ENCODE assay signal across 11 mouse cellular contexts in genomic region chr2:119558737-119559340, GRCm38 (mm10). TPM values are rescaled to one million over a fixed set of nuclear protein-coding genes. Genes with fewer than 3 reads are reported as not detected.
DNase-seq lines count a peak whose midpoint lies in the region; ATAC-seq and TF ChIP-seq lines count a peak whose summit lies in the region.
"Had no signal": no experiment of that assay in that cellular context is flagged by ENCODE, and none has a peak within 500 bp of the region (broad histone marks: within the 10 kb centered on the region; RNA-seq: fewer than 3 reads in every experiment).

No protein-coding gene starts in this region.

- no peak overlapping the region for H3K9ac ChIP-seq in kidney, postnatal 0 days (ENCODE audit: low read depth, low read length)
- no peak overlapping the region for H3K9ac ChIP-seq in liver, embryonic 15.5 days
- no peak overlapping the region for H3K9ac ChIP-seq in stomach, postnatal 0 days (ENCODE audit: low read length)
- H3K9ac ChIP-seq: embryonic facial prominence, embryonic 12.5 days had no signal

- H3K27me3 ChIP-seq in kidney, postnatal 0 days (ENCODE audit: insufficient read depth, low read length): no peaks in the 10 kb centered on the region
- H3K27me3 ChIP-seq in G1E (ENCODE audit: insufficient read depth, low read length): no peaks in the 10 kb centered on the region
- H3K27me3 ChIP-seq in liver, embryonic 15.5 days: no peaks in the 10 kb centered on the region
- no peaks in the 10 kb centered on the region for H3K27me3 ChIP-seq in stomach, postnatal 0 days (ENCODE audit: control insufficient read depth, insufficient read depth, low read length)
- H3K27me3 ChIP-seq: embryonic facial prominence, embryonic 12.5 days had no signal

- no peak overlapping the region for H3K4me2 ChIP-seq in kidney, postnatal 0 days (ENCODE audit: low read length)
- H3K4me2 ChIP-seq in liver, embryonic 15.5 days: 0 out of 2 replicates have a peak overlapping the region, but pooled peaks have one; percentile 10
- no peak overlapping the region for H3K4me2 ChIP-seq in stomach, postnatal 0 days (replicated peaks; ENCODE audit: low read depth)
- H3K4me2 ChIP-seq: embryonic facial prominence, embryonic 12.5 days had no signal

- no peak for ATAC-seq in kidney, postnatal 0 days (replicated peaks; ENCODE audit: low FRiP score, low read depth)
- no peak; the same call in 1 of the 2 replicates for ATAC-seq in G1E (ENCODE audit: extremely low read depth, insufficient number of reproducible peaks, low FRiP score, poor library complexity, severe bottlenecking)
- peak; percentile 49 for ATAC-seq in liver, embryonic 15.5 days (ENCODE audit: insufficient read depth)
- ATAC-seq in stomach, postnatal 0 days (ENCODE audit: low FRiP score, low TSS enrichment): peak; percentile 73

- no peak overlapping the region for H3K4me3 ChIP-seq in kidney, postnatal 0 days (replicated peaks; ENCODE audit: low read depth, low read length)
- no peak overlapping the region for H3K4me3 ChIP-seq in G1E (ENCODE audit: low read depth, low read length)
- H3K4me3 ChIP-seq in liver, embryonic 15.5 days (replicated peaks): no peak overlapping the region
- H3K4me3 ChIP-seq in stomach, postnatal 0 days (ENCODE audit: low read depth, low read length): no peak overlapping the region
- H3K4me3 ChIP-seq: embryonic facial prominence, embryonic 12.5 days had no signal

- H3K4me1 ChIP-seq in kidney, postnatal 0 days (replicated peaks; ENCODE audit: insufficient read depth, low read length): no peaks in the 10 kb centered on the region
- peaks cover 13% of the 10 kb centered on the region for H3K4me1 ChIP-seq in G1E (ENCODE audit: insufficient read depth, low read depth, low read length)
- peaks cover 11% of the 10 kb centered on the region for H3K4me1 ChIP-seq in liver, embryonic 15.5 days (replicated peaks)
- no peaks in the 10 kb centered on the region for H3K4me1 ChIP-seq in stomach, postnatal 0 days (replicated peaks; ENCODE audit: control insufficient read depth, insufficient read depth)
- H3K4me1 ChIP-seq: embryonic facial prominence, embryonic 12.5 days had no signal

- no peaks in the 10 kb centered on the region for H3K9me3 ChIP-seq in kidney, postnatal 0 days (replicated peaks; ENCODE audit: low read length)
- no peaks in the 10 kb centered on the region for H3K9me3 ChIP-seq in G1E (replicated peaks)
- no peaks in the 10 kb centered on the region for H3K9me3 ChIP-seq in liver, embryonic 15.5 days (replicated peaks)
- no peaks in the 10 kb centered on the region for H3K9me3 ChIP-seq in stomach, postnatal 0 days (ENCODE audit: control insufficient read depth, low read length)
- H3K9me3 ChIP-seq: embryonic facial prominence, embryonic 12.5 days had no signal

- no peak for DNase-seq in kidney, postnatal 0 days (ENCODE audit: low spot score)
- DNase-seq in kidney, postnatal 10 days: no peak
- peak; percentile 10 for DNase-seq in G1E (ENCODE audit: low spot score)
- peak; percentile 52 for DNase-seq in stomach, postnatal 0 days (ENCODE audit: low spot score)
- no peak for DNase-seq in layer of hippocampus, adult 11-12 months (ENCODE audit: low spot score)
- no peak for DNase-seq in ovary, adult 18-20 months (ENCODE audit: low spot score)
- no peak for DNase-seq in left cerebral cortex, postnatal 36 days (ENCODE audit: low spot score in 2 of 2)
- DNase-seq: midbrain, embryonic 14.5 days; right cerebral cortex, adult 18-20 months had no signal

- no peak for TF ChIP-seq EP300 in stomach, postnatal 0 days (optimal IDR thresholded peaks at IDR 0.05)

- no peaks in the 10 kb centered on the region for H3K36me3 ChIP-seq in kidney, postnatal 0 days (ENCODE audit: insufficient read depth, low read length)
- peaks cover 42% of the 10 kb centered on the region for H3K36me3 ChIP-seq in G1E (replicated peaks)
- peaks cover 12% of the 10 kb centered on the region; the same call in 1 of the 2 replicates for H3K36me3 ChIP-seq in liver, embryonic 15.5 days (replicated peaks)
- no peaks in the 10 kb centered on the region for H3K36me3 ChIP-seq in stomach, postnatal 0 days (ENCODE audit: control insufficient read depth, insufficient read depth, low read length)
- H3K36me3 ChIP-seq: embryonic facial prominence, embryonic 12.5 days had no signal

- peak overlapping the region; percentile 10; the same call in 1 of the 2 replicates for H3K27ac ChIP-seq in kidney, postnatal 0 days
- H3K27ac ChIP-seq in liver, embryonic 15.5 days (replicated peaks): peak overlapping the region; percentile 45; the same call in 1 of the 2 replicates
- peak overlapping the region; percentile 71 for H3K27ac ChIP-seq in stomach, postnatal 0 days (replicated peaks)
- H3K27ac ChIP-seq: embryonic facial prominence, embryonic 12.5 days had no signal

- WGBS in kidney, postnatal 0 days: 61% methylated on average over 7 of the region's 7 CpGs
- WGBS in liver, embryonic 15.5 days (ENCODE audit: insufficient replicate concordance): 41% methylated on average over 7 of the region's 7 CpGs
- WGBS in stomach, postnatal 0 days: 44% methylated on average over 7 of the region's 7 CpGs

- intact Hi-C loops in left cerebral cortex, postnatal 36 days (cut with DNase I): no loop called here

- no peak for TF ChIP-seq CTCF in kidney, postnatal 0 days (IDR thresholded peaks at IDR 0.05; ENCODE audit: low read depth)
- no peak for TF ChIP-seq CTCF in G1E (IDR thresholded peaks at IDR 0.05; ENCODE audit: low read depth, low read length)
- TF ChIP-seq CTCF in stomach, postnatal 0 days (IDR thresholded peaks at IDR 0.05; ENCODE audit: low read depth): no peak

RNA-seq across cellular contexts. Expression of gene Chp1, which starts 11.3 kb away (rescaled TPM):
- polyA plus RNA-seq in kidney, postnatal 0 days (2015; fragmentation: Nextera tagmentation; extraction: Ambion mirVana): 68.8 and 72.2 TPM in 2 replicates
- total RNA-seq in G1E (2014; fragmentation: Nextera tagmentation) (84.1 and 108 TPM in 2 replicates), G1E (2017) (72.4 and 77.2 TPM in 2 replicates)
- polyA plus RNA-seq in G1E (2012): 15.6 and 17.3 TPM in 2 replicates
- 56.1 and 62.6 TPM in 2 replicates for polyA plus RNA-seq in liver, embryonic 15.5 days (2015; fragmentation: Nextera tagmentation; extraction: Ambion mirVana)
- 127 and 134 TPM in 2 replicates for polyA plus RNA-seq in stomach, postnatal 0 days (2015; fragmentation: Nextera tagmentation; extraction: Ambion mirVana)
- 100 to 1,000 TPM; 168 to 175 TPM for total RNA-seq in left cerebral cortex, postnatal 36 days (2021)

RNA-seq across cellular contexts. Expression of gene Exd1, which starts 11.4 kb away (rescaled TPM):
- 0.29 and 0.47 TPM in 2 replicates for polyA plus RNA-seq in kidney, postnatal 0 days (2015; fragmentation: Nextera tagmentation; extraction: Ambion mirVana)
- total RNA-seq in G1E (2014; fragmentation: Nextera tagmentation) (2.3 and 4.6 TPM in 2 replicates), G1E (2017) (1.4 and 2.2 TPM in 2 replicates)
- polyA plus RNA-seq in G1E (2012): 0.21 and 0.23 TPM in 2 replicates
- polyA plus RNA-seq in liver, embryonic 15.5 days (2015; fragmentation: Nextera tagmentation; extraction: Ambion mirVana): 0.08 and 0.15 TPM in 2 replicates
- polyA plus RNA-seq in stomach, postnatal 0 days (2015; fragmentation: Nextera tagmentation; extraction: Ambion mirVana): 0.16 and 0.35 TPM in 2 replicates
- total RNA-seq in left cerebral cortex, postnatal 36 days (2021): under 1 TPM; 0.48 to 0.91 TPM

RNA-seq across cellular contexts. Expression of gene Nusap1, which starts 59.3 kb away (rescaled TPM):
- polyA plus RNA-seq in kidney, postnatal 0 days (2015; fragmentation: Nextera tagmentation; extraction: Ambion mirVana): 31.9 and 38.7 TPM in 2 replicates
- total RNA-seq in G1E (2014; fragmentation: Nextera tagmentation): 128 and 138 TPM in 2 replicates
- 51.6 and 54.7 TPM in 2 replicates for total RNA-seq in G1E (2017)
- 1.8 and 2.2 TPM in 2 replicates for polyA plus RNA-seq in G1E (2012)
- polyA plus RNA-seq in liver, embryonic 15.5 days (2015; fragmentation: Nextera tagmentation; extraction: Ambion mirVana): 88.1 and 94.0 TPM in 2 replicates
- polyA plus RNA-seq in stomach, postnatal 0 days (2015; fragmentation: Nextera tagmentation; extraction: Ambion mirVana): 17.6 and 23.7 TPM in 2 replicates
- under 1 TPM; 0.39 to 0.62 TPM for total RNA-seq in left cerebral cortex, postnatal 36 days (2021)

RNA-seq across cellular contexts. Expression of gene Oip5, which starts 59.4 kb away (rescaled TPM):
- 12.4 and 15.6 TPM in 2 replicates for polyA plus RNA-seq in kidney, postnatal 0 days (2015; fragmentation: Nextera tagmentation; extraction: Ambion mirVana)
- 40.8 and 42.6 TPM in 2 replicates for total RNA-seq in G1E (2014; fragmentation: Nextera tagmentation)
- 37.2 and 44.1 TPM in 2 replicates for total RNA-seq in G1E (2017)
- 20.0 and 26.5 TPM in 2 replicates for polyA plus RNA-seq in G1E (2012)
- 34.7 and 37.0 TPM in 2 replicates for polyA plus RNA-seq in liver, embryonic 15.5 days (2015; fragmentation: Nextera tagmentation; extraction: Ambion mirVana)
- polyA plus RNA-seq in stomach, postnatal 0 days (2015; fragmentation: Nextera tagmentation; extraction: Ambion mirVana): 8.5 and 9.3 TPM in 2 replicates
- total RNA-seq in left cerebral cortex, postnatal 36 days (2021): 1 to 10 TPM; 1.6 to 1.7 TPM

Comparison
In these comparisons a context has a peak if more than half of its experiments do, and no peak if none do; other contexts are left out.
1. ATAC-seq: peak in liver, embryonic 15.5 days (single experiment) and stomach, postnatal 0 days (single experiment); none in kidney, postnatal 0 days (single experiment) and G1E (single experiment).
2. DNase-seq: peak in G1E (single experiment) and stomach, postnatal 0 days (single experiment); none in kidney, postnatal 0 days (single experiment), kidney, postnatal 10 days (single experiment), layer of hippocampus, adult 11-12 months (single experiment), ovary, adult 18-20 months (single experiment) and left cerebral cortex, postnatal 36 days (0 of 2).
3. H3K27ac ChIP-seq: peak in every context shown above with its lines; median percentile 71 in stomach, postnatal 0 days; 45 in liver, embryonic 15.5 days; 10 in kidney, postnatal 0 days.